Mouse (Mus musculus) heart, postnatal 0 days (tissue): ENCODE results near the gene Pam.

Source experiments
- CTCF ChIP-seq: IDR thresholded peaks from 2 replicates; pipeline ENCODE4 v1.5.1; 2016; ENCODE audit warnings: antibody characterized with exemption, control low read depth, low read depth
- EP300 ChIP-seq: IDR thresholded peaks from 2 replicates; pipeline ENCODE4 v1.6.1; 2016; ENCODE audit warnings: antibody characterized with exemption, low read depth

- TF ChIP-seq CTCF, result no peak
- peak; percentile 85 for TF ChIP-seq EP300
These were observed 307.0 kb downstream of the Pam start for GRCm38 (mm10) chr1:97788490-97788889.
